In genomic region chr12:78228139-78228538, GRCm38 (mm10) we compare ENCODE assay signal across 10 mouse cellular contexts. TPM values are rescaled to one million over a fixed set of nuclear protein-coding genes. Genes with fewer than 3 reads are reported as not detected.
A peak's percentile ranks its signal among the peaks of the same experiment; 100 is the strongest.
DNase-seq lines count a peak whose midpoint lies in the region; ATAC-seq and TF ChIP-seq lines count a peak whose summit lies in the region.
"Had no signal": no experiment of that assay in that cellular context is flagged by ENCODE, and none has a peak within 500 bp of the region (broad histone marks: within the 10 kb centered on the region; RNA-seq: fewer than 3 reads in every experiment).

No protein-coding gene starts in this region.

- TF ChIP-seq CTCF in kidney, postnatal 0 days (IDR thresholded peaks at IDR 0.05; ENCODE audit: low read depth) = no peak

- no peak for DNase-seq in kidney, postnatal 0 days (ENCODE audit: low spot score)
- DNase-seq in kidney, adult 9 months = no peak
- DNase-seq in limb, embryonic 10.5 days (ENCODE audit: low spot score) = no peak
- no peak for DNase-seq in left cerebral cortex, adult 11 months (ENCODE audit: low spot score)
- DNase-seq in left cerebral cortex, adult 9 months (ENCODE audit: low spot score in 2 of 2) = no peak
- DNase-seq in cerebellum, adult 18-20 months = no peak
- DNase-seq: kidney, postnatal 14 days had no signal

- no peaks in the 10 kb centered on the region for H3K36me3 ChIP-seq in kidney, postnatal 0 days (ENCODE audit: insufficient read depth, low read length)
- H3K36me3 ChIP-seq in embryonic facial prominence, embryonic 15.5 days = no peaks in the 10 kb centered on the region
- no peaks in the 10 kb centered on the region for H3K36me3 ChIP-seq in limb, embryonic 10.5 days
- no peaks in the 10 kb centered on the region for H3K36me3 ChIP-seq in neural tube, embryonic 12.5 days

- no peaks in the 10 kb centered on the region for H3K4me1 ChIP-seq in kidney, postnatal 0 days (replicated peaks; ENCODE audit: insufficient read depth, low read length)
- no peaks in the 10 kb centered on the region for H3K4me1 ChIP-seq in embryonic facial prominence, embryonic 15.5 days
- H3K4me1 ChIP-seq in limb, embryonic 10.5 days = peaks cover 9% of the 10 kb centered on the region; the same call in 1 of the 2 replicates
- H3K4me1 ChIP-seq in neural tube, embryonic 12.5 days = 0 out of 2 replicates have a peak, but pooled peaks cover 5% of the 10 kb centered on the region

- ATAC-seq in kidney, postnatal 0 days (replicated peaks; ENCODE audit: low FRiP score, low read depth) = no peak
- ATAC-seq in embryonic facial prominence, embryonic 15.5 days (ENCODE audit: insufficient number of reproducible peaks, low FRiP score, low TSS enrichment, low read depth) = no peak
- ATAC-seq in neural tube, embryonic 12.5 days (ENCODE audit: low FRiP score, low read depth) = no peak
- ATAC-seq: Patski had no signal

- peak overlapping the region; percentile 86 for H3K4me2 ChIP-seq in kidney, postnatal 0 days (ENCODE audit: low read length)
- peak overlapping the region; percentile 83; the same call in 1 of the 2 replicates for H3K4me2 ChIP-seq in embryonic facial prominence, embryonic 15.5 days (replicated peaks)
- peak overlapping the region; percentile 76 for H3K4me2 ChIP-seq in neural tube, embryonic 12.5 days (replicated peaks)

- H3K27ac ChIP-seq in kidney, postnatal 0 days = no peak overlapping the region
- no peak overlapping the region for H3K27ac ChIP-seq in embryonic facial prominence, embryonic 15.5 days (replicated peaks)
- H3K27ac ChIP-seq in limb, embryonic 10.5 days = no peak overlapping the region
- H3K27ac ChIP-seq in neural tube, embryonic 12.5 days = no peak overlapping the region

- no peaks in the 10 kb centered on the region for H3K9me3 ChIP-seq in kidney, postnatal 0 days (replicated peaks; ENCODE audit: low read length)
- H3K9me3 ChIP-seq in embryonic facial prominence, embryonic 15.5 days (replicated peaks) = no peaks in the 10 kb centered on the region
- H3K9me3 ChIP-seq in limb, embryonic 10.5 days (replicated peaks) = no peaks in the 10 kb centered on the region
- no peaks in the 10 kb centered on the region for H3K9me3 ChIP-seq in neural tube, embryonic 12.5 days

- no peak overlapping the region for H3K9ac ChIP-seq in kidney, postnatal 0 days (ENCODE audit: low read depth, low read length)
- H3K9ac ChIP-seq in embryonic facial prominence, embryonic 15.5 days = no peak overlapping the region
- no peak overlapping the region for H3K9ac ChIP-seq in neural tube, embryonic 12.5 days

- no peaks in the 10 kb centered on the region for H3K27me3 ChIP-seq in kidney, postnatal 0 days (ENCODE audit: insufficient read depth, low read length)
- H3K27me3 ChIP-seq in embryonic facial prominence, embryonic 15.5 days = no peaks in the 10 kb centered on the region
- H3K27me3 ChIP-seq in limb, embryonic 10.5 days (ENCODE audit: low read depth, poor library complexity, severe bottlenecking) = no peaks in the 10 kb centered on the region
- H3K27me3 ChIP-seq in neural tube, embryonic 12.5 days (replicated peaks) = no peaks in the 10 kb centered on the region
- H3K27me3 ChIP-seq: Patski had no signal

- WGBS in kidney, postnatal 0 days = 55% methylated on average over 4 of the region's 4 CpGs
- WGBS in embryonic facial prominence, embryonic 15.5 days = 37% methylated on average over 4 of the region's 4 CpGs
- WGBS in limb, embryonic 10.5 days = 41% methylated on average over 4 of the region's 4 CpGs
- 33% methylated on average over 4 of the region's 4 CpGs for WGBS in neural tube, embryonic 12.5 days

- H3K4me3 ChIP-seq in kidney, postnatal 0 days (replicated peaks; ENCODE audit: low read depth, low read length) = peak overlapping the region; percentile 97
- H3K4me3 ChIP-seq in embryonic facial prominence, embryonic 15.5 days (replicated peaks) = peak overlapping the region; percentile 91
- H3K4me3 ChIP-seq in limb, embryonic 10.5 days = peak overlapping the region; percentile 83
- H3K4me3 ChIP-seq in neural tube, embryonic 12.5 days = 0 out of 2 replicates have a peak overlapping the region, but pooled peaks have one; percentile 5

RNA-seq across cellular contexts. Expression of gene Gphn, which starts 2.0 kb away (rescaled TPM):
- polyA plus RNA-seq in kidney, postnatal 0 days (2015; fragmentation: Nextera tagmentation; extraction: Ambion mirVana) = 18.9 and 19.3 TPM in 2 replicates
- polyA plus RNA-seq in embryonic facial prominence, embryonic 15.5 days (2015; fragmentation: Nextera tagmentation; extraction: Ambion mirVana) = 14.6 and 16.5 TPM in 2 replicates
- polyA plus RNA-seq in limb, embryonic 10.5 days (2016; fragmentation: Nextera tagmentation; extraction: Ambion mirVana) = 9.8 and 10.8 TPM in 2 replicates
- polyA plus RNA-seq in neural tube, embryonic 12.5 days (2016; fragmentation: Nextera tagmentation; extraction: Ambion mirVana) = 21.8 and 25.7 TPM in 2 replicates

RNA-seq across cellular contexts. Expression of gene Gm6657, which starts 34.1 kb away (rescaled TPM):
- polyA plus RNA-seq in kidney, postnatal 0 days (2015; fragmentation: Nextera tagmentation; extraction: Ambion mirVana) = not detected in 2 replicates
- not detected in 2 replicates for polyA plus RNA-seq in embryonic facial prominence, embryonic 15.5 days (2015; fragmentation: Nextera tagmentation; extraction: Ambion mirVana)
- not detected in 2 replicates for polyA plus RNA-seq in limb, embryonic 10.5 days (2016; fragmentation: Nextera tagmentation; extraction: Ambion mirVana)
- not detected in 2 replicates for polyA plus RNA-seq in neural tube, embryonic 12.5 days (2016; fragmentation: Nextera tagmentation; extraction: Ambion mirVana)
- polyA plus RNA-seq: Patski had no signal

Comparison
In these comparisons a context has a peak if more than half of its experiments do, and no peak if none do; other contexts are left out.
1. H3K4me3 ChIP-seq: peak in every context shown above with its lines; median percentile 97 in kidney, postnatal 0 days; 91 in embryonic facial prominence, embryonic 15.5 days; 83 in limb, embryonic 10.5 days; 5 in neural tube, embryonic 12.5 days.